Mouse (Mus musculus): ENCODE data around the gene C2. TPM values are rescaled to one million over a fixed set of nuclear protein-coding genes. Genes with fewer than 3 reads are reported as not detected.

The C2 gene
- polyA plus RNA-seq, 1 experiment from 2014 or later = 1.7 TPM

DNA sequence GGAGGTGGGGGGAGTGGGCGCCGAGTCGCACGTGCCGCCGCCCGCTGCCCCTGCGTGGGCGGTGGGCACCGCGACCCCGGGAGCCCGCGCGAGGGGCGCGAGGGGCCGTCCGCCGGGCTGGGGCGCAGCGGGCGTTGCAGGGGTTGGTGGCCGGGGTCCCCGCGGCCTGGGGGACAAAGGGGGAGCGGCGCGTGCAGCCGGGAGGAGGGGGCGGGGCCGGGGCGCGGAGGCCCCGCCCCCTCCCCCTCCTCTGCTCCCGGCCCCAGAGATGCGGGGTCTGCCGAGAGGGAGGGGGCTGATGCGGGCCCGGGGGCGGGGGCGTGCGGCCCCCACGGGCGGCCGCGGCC lies 614 bp upstream of the C2 start:
- Histone ChIP-seq H3K9me3 (ENCODE audit: control insufficient read depth, low read length) (no peaks in the 10 kb centered on the region), H3K27me3 (replicated peaks; ENCODE audit: control insufficient read depth, insufficient read depth, low read length) (no peaks in the 10 kb centered on the region), H3K4me2 (ENCODE audit: low read length) (peak overlapping the region; percentile 75), H3K27ac (ENCODE audit: low read length) (peak overlapping the region; percentile 94), H3K36me3 (ENCODE audit: control insufficient read depth, insufficient read depth) (peaks cover 13% of the 10 kb centered on the region), H3K4me1 (replicated peaks; ENCODE audit: control insufficient read depth, insufficient read depth, low read length) (peaks cover 43% of the 10 kb centered on the region), H3K4me3 (replicated peaks; ENCODE audit: low read length) (peak overlapping the region; percentile 94), H3K9ac (replicated peaks; ENCODE audit: low read depth, low read length) (peak overlapping the region; percentile 98)
- no peak for ATAC-seq
- WGBS = 2% methylated on average over 10 of the region's 47 CpGs

DNA sequence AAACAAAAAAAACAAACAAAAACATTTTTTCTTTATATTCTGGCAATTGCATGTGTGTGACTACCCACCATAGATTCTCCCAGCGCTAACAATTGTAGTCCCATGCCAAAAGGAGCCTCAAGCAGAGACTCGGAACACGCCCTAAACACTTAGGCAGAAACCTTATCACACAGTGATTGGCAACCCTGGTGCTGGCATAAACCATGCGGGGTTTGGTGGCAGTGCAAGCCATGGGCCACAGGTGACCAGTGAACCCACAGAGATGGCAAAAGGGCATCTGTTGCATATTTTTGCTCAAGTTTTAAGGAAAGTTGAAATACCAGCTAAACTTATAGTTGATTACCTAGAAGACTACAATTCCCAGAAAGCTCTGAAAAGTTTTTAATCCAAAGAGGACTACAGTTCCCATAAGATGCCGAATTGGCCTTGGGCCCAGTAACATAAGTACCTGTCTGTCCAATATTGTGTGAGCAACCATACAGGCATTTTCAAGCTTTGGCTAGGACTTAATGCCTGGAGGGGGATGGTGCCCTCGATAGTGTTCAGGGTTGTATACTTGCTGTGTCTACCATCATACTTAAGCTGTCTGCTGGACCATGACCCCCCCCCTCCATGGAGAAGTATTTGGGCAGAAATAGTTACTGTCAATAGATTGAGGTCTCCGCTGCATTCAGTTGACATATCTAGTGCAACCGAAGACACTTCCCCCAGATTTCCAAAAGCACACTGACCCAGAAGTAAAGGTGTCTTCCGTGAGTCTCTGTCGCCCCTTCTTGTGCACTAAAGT lies 499 bp downstream of the C2 start:
- 12% methylated on average over 10 of the region's 10 CpGs for WGBS
- Histone ChIP-seq H3K4me2 (ENCODE audit: low read length) (peak overlapping the region; percentile 67), H3K9me3 (ENCODE audit: control insufficient read depth, low read length) (no peaks in the 10 kb centered on the region), H3K27ac (ENCODE audit: low read length) (peak overlapping the region; percentile 94), H3K4me1 (replicated peaks; ENCODE audit: control insufficient read depth, insufficient read depth, low read length) (peaks cover 46% of the 10 kb centered on the region), H3K36me3 (ENCODE audit: control insufficient read depth, insufficient read depth) (peaks cover 9% of the 10 kb centered on the region), H3K9ac (replicated peaks; ENCODE audit: low read depth, low read length) (peak overlapping the region; percentile 98), H3K27me3 (replicated peaks; ENCODE audit: control insufficient read depth, insufficient read depth, low read length) (no peaks in the 10 kb centered on the region), H3K4me3 (replicated peaks; ENCODE audit: low read length) (peak overlapping the region; percentile 94)
- ATAC-seq = no peak

DNA sequence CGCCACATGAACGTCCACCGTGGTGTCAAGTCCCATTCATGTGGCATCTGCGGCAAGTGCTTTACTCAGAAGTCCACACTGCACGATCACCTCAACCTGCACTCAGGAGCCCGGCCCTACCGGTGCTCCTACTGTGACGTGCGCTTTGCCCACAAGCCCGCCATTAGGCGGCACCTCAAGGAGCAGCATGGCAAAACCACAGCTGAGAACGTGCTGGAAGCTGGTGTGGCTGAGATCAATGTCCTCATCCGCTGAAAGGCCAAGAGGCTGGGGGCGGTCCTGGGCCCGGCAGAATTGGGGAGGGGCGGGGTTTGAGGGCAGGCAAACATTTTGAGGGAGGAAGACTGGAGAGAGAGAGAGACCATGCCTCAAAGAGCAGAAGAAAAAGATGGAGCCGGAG lies 1.7 kb downstream of the C2 start:
- Histone ChIP-seq H3K27ac (ENCODE audit: low read length) (no peak overlapping the region), H3K36me3 (ENCODE audit: control insufficient read depth, insufficient read depth) (peaks cover 8% of the 10 kb centered on the region), H3K4me1 (replicated peaks; ENCODE audit: control insufficient read depth, insufficient read depth, low read length) (peaks cover 46% of the 10 kb centered on the region), H3K27me3 (replicated peaks; ENCODE audit: control insufficient read depth, insufficient read depth, low read length) (no peaks in the 10 kb centered on the region), H3K9me3 (ENCODE audit: control insufficient read depth, low read length) (no peaks in the 10 kb centered on the region), H3K4me3 (replicated peaks; ENCODE audit: low read length) (no peak overlapping the region), H3K9ac (replicated peaks; ENCODE audit: low read depth, low read length) (no peak overlapping the region), H3K4me2 (ENCODE audit: low read length) (peak overlapping the region; percentile 14)
- 81% methylated on average over 17 of the region's 17 CpGs for WGBS
- ATAC-seq = no peak

DNA sequence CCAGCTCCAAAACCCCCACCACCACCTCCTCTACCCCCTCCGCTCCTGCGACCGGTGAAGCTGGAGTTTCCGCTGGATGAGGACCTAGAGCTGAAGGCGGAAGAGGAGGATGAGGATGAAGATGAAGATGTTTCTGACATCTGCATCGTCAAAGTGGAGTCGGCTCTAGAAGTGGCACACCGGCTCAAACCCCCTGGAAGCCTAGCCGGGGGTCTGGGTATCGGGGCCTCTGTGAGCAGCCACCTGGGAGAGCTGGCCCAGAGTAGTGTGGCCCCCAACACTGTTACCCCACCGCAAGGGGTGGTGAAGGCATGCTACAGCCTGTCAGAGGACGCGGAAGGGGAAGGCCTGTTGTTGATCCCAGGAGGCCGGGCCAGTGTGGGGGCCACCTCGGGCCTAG lies 2.3 kb downstream of the C2 start:
- H3K9me3 ChIP-seq (ENCODE audit: control insufficient read depth, low read length) = no peaks in the 10 kb centered on the region
- H3K27ac ChIP-seq (ENCODE audit: low read length) = peak overlapping the region; percentile 92
- H3K4me3 ChIP-seq (replicated peaks; ENCODE audit: low read length) = peak overlapping the region; percentile 55
- no peak for ATAC-seq
- H3K36me3 ChIP-seq (ENCODE audit: control insufficient read depth, insufficient read depth) = peaks cover 5% of the 10 kb centered on the region
- no peaks in the 10 kb centered on the region for H3K27me3 ChIP-seq (replicated peaks; ENCODE audit: control insufficient read depth, insufficient read depth, low read length)
- peak overlapping the region; percentile 69 for H3K4me2 ChIP-seq (ENCODE audit: low read length)
- WGBS = 86% methylated on average over 15 of the region's 15 CpGs
- H3K9ac ChIP-seq (replicated peaks; ENCODE audit: low read depth, low read length) = peak overlapping the region; percentile 93
- H3K4me1 ChIP-seq (replicated peaks; ENCODE audit: control insufficient read depth, insufficient read depth, low read length) = peaks cover 44% of the 10 kb centered on the region

GRCm38 (mm10) chr17:34894801-34895530 lies 3.1 kb downstream of the C2 start:
- Histone ChIP-seq H3K9ac (replicated peaks; ENCODE audit: low read depth, low read length) (peak overlapping the region; percentile 93), H3K27ac (ENCODE audit: low read length) (peak overlapping the region; percentile 92), H3K27me3 (replicated peaks; ENCODE audit: control insufficient read depth, insufficient read depth, low read length) (no peaks in the 10 kb centered on the region), H3K4me1 (replicated peaks; ENCODE audit: control insufficient read depth, insufficient read depth, low read length) (peaks cover 37% of the 10 kb centered on the region), H3K4me2 (ENCODE audit: low read length) (peak overlapping the region; percentile 69), H3K9me3 (ENCODE audit: control insufficient read depth, low read length) (no peaks in the 10 kb centered on the region), H3K4me3 (replicated peaks; ENCODE audit: low read length) (peak overlapping the region; percentile 55), H3K36me3 (ENCODE audit: control insufficient read depth, insufficient read depth) (peaks cover 5% of the 10 kb centered on the region)
- ATAC-seq = peak; percentile 29
- 5% methylated on average over 47 of the region's 51 CpGs for WGBS

DNA sequence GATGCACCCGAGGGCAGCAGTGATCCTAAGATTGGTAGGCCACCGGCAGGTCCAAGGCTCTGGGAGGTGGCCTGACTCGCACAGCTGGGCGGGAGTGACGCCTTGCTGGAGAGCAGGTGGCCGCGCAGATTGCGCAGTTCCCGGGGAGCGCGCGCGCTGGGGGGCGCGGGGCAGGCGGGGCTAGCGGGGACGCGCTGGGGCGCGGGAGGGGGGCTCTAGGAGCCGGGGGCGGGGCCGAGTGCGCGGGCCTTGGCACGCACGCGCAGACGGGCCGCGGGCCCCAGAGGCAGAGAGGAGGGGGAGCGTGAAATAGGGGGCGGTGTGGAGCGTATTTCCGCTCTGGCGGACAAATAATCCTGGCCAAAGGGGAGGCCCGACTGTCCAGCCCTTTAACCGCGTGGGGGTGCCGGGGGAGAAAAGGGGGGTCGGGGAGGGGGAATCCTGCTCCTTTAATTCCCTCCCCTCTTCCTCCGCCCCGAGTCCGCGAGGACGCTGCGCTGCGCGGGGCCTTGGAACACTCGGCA lies 3.9 kb downstream of the C2 start:
- peak; percentile 84 for ATAC-seq
- under 1% methylated on average over 31 of the region's 51 CpGs for WGBS
- Histone ChIP-seq H3K9me3 (ENCODE audit: control insufficient read depth, low read length) (no peaks in the 10 kb centered on the region), H3K4me2 (ENCODE audit: low read length) (peak overlapping the region; percentile 69), H3K27ac (ENCODE audit: low read length) (peak overlapping the region; percentile 92), H3K9ac (replicated peaks; ENCODE audit: low read depth, low read length) (peak overlapping the region; percentile 93), H3K27me3 (replicated peaks; ENCODE audit: control insufficient read depth, insufficient read depth, low read length) (no peaks in the 10 kb centered on the region), H3K36me3 (ENCODE audit: control insufficient read depth, insufficient read depth) (peaks cover 5% of the 10 kb centered on the region), H3K4me3 (replicated peaks; ENCODE audit: low read length) (peak overlapping the region; percentile 55), H3K4me1 (replicated peaks; ENCODE audit: control insufficient read depth, insufficient read depth, low read length) (peaks cover 34% of the 10 kb centered on the region)

- Histone ChIP-seq H3K36me3 (ENCODE audit: control insufficient read depth, insufficient read depth) (peaks cover 5% of the 10 kb centered on the region), H3K9me3 (ENCODE audit: control insufficient read depth, low read length) (no peaks in the 10 kb centered on the region), H3K9ac (replicated peaks; ENCODE audit: low read depth, low read length) (peak overlapping the region; percentile 93), H3K4me2 (ENCODE audit: low read length) (peak overlapping the region; percentile 56), H3K4me1 (replicated peaks; ENCODE audit: control insufficient read depth, insufficient read depth, low read length) (peaks cover 34% of the 10 kb centered on the region), H3K27ac (ENCODE audit: low read length) (peak overlapping the region; percentile 75), H3K4me3 (replicated peaks; ENCODE audit: low read length) (peak overlapping the region; percentile 55), H3K27me3 (replicated peaks; ENCODE audit: control insufficient read depth, insufficient read depth, low read length) (no peaks in the 10 kb centered on the region)
- whole genome bisulfite sequencing = 70% methylated on average over 12 of the region's 12 CpGs
- ATAC-seq = no peak
Measured at GRCm38 (mm10) chr17:34893072-34893824, 4.8 kb downstream of the C2 start.

- H3K27me3 ChIP-seq (replicated peaks; ENCODE audit: control insufficient read depth, insufficient read depth, low read length) = no peaks in the 10 kb centered on the region
- 93% methylated on average over 2 of the region's 2 CpGs for WGBS
- no peak for ATAC-seq
Measured at GRCm38 (mm10) chr17:34891377-34891776, 6.7 kb downstream of the C2 start.

More at GRCm38 (mm10) chr17:34891377-34891776, 6.7 kb downstream of the C2 start:
- H3K4me3 ChIP-seq (replicated peaks; ENCODE audit: low read length) = no peak overlapping the region
- H3K9me3 ChIP-seq (ENCODE audit: control insufficient read depth, low read length) = no peaks in the 10 kb centered on the region
- H3K9ac ChIP-seq (replicated peaks; ENCODE audit: low read depth, low read length) = no peak overlapping the region
- H3K27ac ChIP-seq (ENCODE audit: low read length) = no peak overlapping the region
- no peak overlapping the region for H3K4me2 ChIP-seq (ENCODE audit: low read length)
- H3K4me1 ChIP-seq (replicated peaks; ENCODE audit: control insufficient read depth, insufficient read depth, low read length) = peaks cover 18% of the 10 kb centered on the region
- H3K36me3 ChIP-seq (ENCODE audit: control insufficient read depth, insufficient read depth) = peaks cover 3% of the 10 kb centered on the region
